Mouse (Mus musculus) CH12.LX (cell line): Measurements from ENCODE around the gene Lin7b. TPM values are rescaled to one million over a fixed set of nuclear protein-coding genes. Genes with fewer than 3 reads are reported as not detected.

Experiments
- DNase-seq: peaks from one replicate; pipeline ENCODE4 v3.0.0-alpha.2; 2013; ENCODE audit errors: extremely low read depth
- H3K27ac ChIP-seq: 2 replicates; pipeline ENCODE4 v1.5.1; 2012; ENCODE audit warnings: low read depth, mild to moderate bottlenecking, control low read depth, moderate library complexity; ENCODE audit not compliant: insufficient read depth
- H3K27me3 ChIP-seq: replicated peaks from 2 replicates; pipeline ENCODE3; 2012; ENCODE audit warnings: inconsistent platforms
- H3K36me3 ChIP-seq, 2 experiments: replicated peaks in 1 of 2; 2 replicates each; pipeline versions ENCODE3 to v1.6.1; 2012; ENCODE audit warnings: inconsistent platforms in 1 of 2, low read length in 1 of 2, mild to moderate bottlenecking in 1 of 2, mixed read lengths in 1 of 2, moderate library complexity in 1 of 2; ENCODE audit not compliant: control insufficient read depth in 1 of 2, insufficient read depth in 1 of 2
- H3K4me1 ChIP-seq, 2 experiments: 2 replicates each; pipeline ENCODE4 v1.6.1; 2012; ENCODE audit warnings: inconsistent platforms in 1 of 2, moderate library complexity in 1 of 2; ENCODE audit not compliant: insufficient read depth in 2 of 2, control insufficient read depth in 1 of 2
- H3K4me2 ChIP-seq: 2 replicates; pipeline ENCODE4 v1.6.1; 2012; ENCODE audit warnings: low read depth, mild to moderate bottlenecking, control low read depth; ENCODE audit not compliant: poor library complexity, insufficient read depth, severe bottlenecking
- H3K4me3 ChIP-seq, 3 experiments: fragments of 150-350 bp in 1 of 3; sonication (generic) in 1 of 3; replicated peaks in 1 of 3; 2 replicates each; pipeline versions ENCODE3 to v1.5.1; 2011 to 2012; ENCODE audit warnings: low read depth in 2 of 3, low read length in 2 of 3, mild to moderate bottlenecking in 2 of 3, moderate library complexity in 2 of 3, control low read depth in 1 of 3, improper control_type of control experiment in 1 of 3, inconsistent platforms in 1 of 3, mixed read lengths in 1 of 3; ENCODE audit not compliant: poor library complexity in 1 of 3
- H3K79me2 ChIP-seq: replicated peaks from 2 replicates; pipeline ENCODE4 v1.6.1; 2012; ENCODE audit warnings: mild to moderate bottlenecking, moderate library complexity; ENCODE audit not compliant: control insufficient read depth, poor library complexity, insufficient read depth, severe bottlenecking; ENCODE audit errors: extremely low read depth
- H3K9ac ChIP-seq: 2 replicates; pipeline ENCODE4 v1.6.1; 2012; ENCODE audit warnings: low read depth, mild to moderate bottlenecking, control low read depth, moderate library complexity; ENCODE audit not compliant: insufficient read depth
- H3K9me3 ChIP-seq: replicated peaks from 2 replicates; pipeline ENCODE3; 2012; ENCODE audit warnings: low read length, inconsistent platforms, mixed read lengths
- BHLHE40 ChIP-seq: IDR thresholded peaks from 2 replicates; pipeline ENCODE4 v1.6.1; 2011; ENCODE audit warnings: mild to moderate bottlenecking, low read depth, low read length, improper control_type of control experiment
- CHD1 ChIP-seq: IDR thresholded peaks from 2 replicates; pipeline ENCODE4 v1.6.1; 2012; ENCODE audit warnings: low read depth, low read length, improper control_type of control experiment, inconsistent platforms
- CHD2 ChIP-seq: IDR thresholded peaks from 2 replicates; pipeline ENCODE4 v1.6.1; 2011; ENCODE audit warnings: low read length, improper control_type of control experiment
- CTCF ChIP-seq, 2 experiments: IDR thresholded peaks in 1 of 2; conservative IDR thresholded peaks in 1 of 2; 2 replicates each; pipeline ENCODE4 v1.5.1; 2011 to 2012; ENCODE audit warnings: low read depth in 2 of 2, low read length in 2 of 2, improper control_type of control experiment in 1 of 2, inconsistent platforms in 1 of 2, mild to moderate bottlenecking in 1 of 2, moderate library complexity in 1 of 2
- E2F4 ChIP-seq: IDR thresholded peaks from 2 replicates; pipeline ENCODE4 v1.6.1; 2011; ENCODE audit warnings: low read depth, low read length, improper control_type of control experiment; ENCODE audit not compliant: insufficient replicate concordance
- ELF1 ChIP-seq: IDR thresholded peaks from 2 replicates; pipeline ENCODE4 v1.6.1; 2014; ENCODE audit warnings: low read depth, mild to moderate bottlenecking, inconsistent platforms, low read length, improper control_type of control experiment
- EP300 ChIP-seq: IDR thresholded peaks from 2 replicates; pipeline ENCODE4 v1.6.1; 2011; ENCODE audit warnings: low read length, improper control_type of control experiment
- ETS1 ChIP-seq: conservative IDR thresholded peaks from 2 replicates; pipeline ENCODE4 v1.6.1; 2012; ENCODE audit warnings: low read depth, mild to moderate bottlenecking, inconsistent platforms, low read length, improper control_type of control experiment, moderate library complexity
- GABPA ChIP-seq: IDR thresholded peaks from 2 replicates; pipeline ENCODE4 v1.6.1; 2012; ENCODE audit warnings: low read depth, low read length, improper control_type of control experiment, inconsistent platforms; ENCODE audit not compliant: insufficient replicate concordance
- HCFC1 ChIP-seq: IDR thresholded peaks from 2 replicates; pipeline ENCODE4 v1.6.1; 2012; ENCODE audit warnings: low read depth, mild to moderate bottlenecking, inconsistent platforms, low read length, improper control_type of control experiment
- IRF4 ChIP-seq: IDR thresholded peaks from 2 replicates; pipeline ENCODE4 v1.6.1; 2014; ENCODE audit warnings: low read depth, mild to moderate bottlenecking, inconsistent platforms, low read length, improper control_type of control experiment
- JUN ChIP-seq: IDR thresholded peaks from 2 replicates; pipeline ENCODE4 v1.6.1; 2011; ENCODE audit warnings: low read depth, mild to moderate bottlenecking, low read length, improper control_type of control experiment, moderate library complexity; ENCODE audit not compliant: insufficient read depth
- JUND ChIP-seq: conservative IDR thresholded peaks from 2 replicates; pipeline ENCODE4 v1.6.1; 2011; ENCODE audit warnings: low read depth, low read length, improper control_type of control experiment
- KAT2A ChIP-seq: IDR thresholded peaks from 2 replicates; pipeline ENCODE4 v1.6.1; 2012; ENCODE audit warnings: low read length, improper control_type of control experiment, inconsistent platforms; ENCODE audit not compliant: insufficient replicate concordance
- MAFK ChIP-seq: IDR thresholded peaks from 2 replicates; pipeline ENCODE4 v1.6.1; 2011; ENCODE audit warnings: low read length, improper control_type of control experiment; ENCODE audit not compliant: insufficient replicate concordance
- MAX ChIP-seq: IDR thresholded peaks from 2 replicates; pipeline ENCODE4 v1.6.1; 2011; ENCODE audit warnings: low read length, improper control_type of control experiment
- MAZ ChIP-seq: IDR thresholded peaks from 2 replicates; pipeline ENCODE4 v1.6.1; 2012; ENCODE audit warnings: low read depth, mild to moderate bottlenecking, inconsistent platforms, low read length, improper control_type of control experiment, moderate library complexity
- MEF2A ChIP-seq: IDR thresholded peaks from 2 replicates; pipeline ENCODE4 v1.6.1; 2014; ENCODE audit warnings: low read depth, mild to moderate bottlenecking, inconsistent platforms, low read length, improper control_type of control experiment, borderline replicate concordance
- MXI1 ChIP-seq: IDR thresholded peaks from 2 replicates; pipeline ENCODE4 v1.6.1; 2011; ENCODE audit warnings: mild to moderate bottlenecking, low read depth, low read length, improper control_type of control experiment
- MYC ChIP-seq: IDR thresholded peaks from 2 replicates; pipeline ENCODE4 v1.6.1; 2011; ENCODE audit warnings: low read depth, mild to moderate bottlenecking, improper control_type of control experiment, low read length
- NELFE ChIP-seq: IDR thresholded peaks from 2 replicates; pipeline ENCODE4 v1.6.1; 2011; ENCODE audit warnings: low read depth, low read length, improper control_type of control experiment
- NRF1 ChIP-seq: IDR thresholded peaks from 2 replicates; pipeline ENCODE4 v1.6.1; 2014; ENCODE audit warnings: low read depth, mild to moderate bottlenecking, inconsistent platforms, low read length, improper control_type of control experiment, moderate library complexity
- PAX5 ChIP-seq: IDR thresholded peaks from 2 replicates; pipeline ENCODE4 v1.6.1; 2012; ENCODE audit warnings: low read length, inconsistent platforms, mixed read lengths
- POLR2A ChIP-seq: IDR thresholded peaks from 2 replicates; pipeline ENCODE4 v1.6.1; 2011; ENCODE audit warnings: low read depth, mild to moderate bottlenecking, improper control_type of control experiment, low read length
- POLR2AphosphoS2 ChIP-seq: IDR thresholded peaks from 2 replicates; pipeline ENCODE4 v1.6.1; 2011; ENCODE audit warnings: low read depth, low read length, improper control_type of control experiment
- RAD21 ChIP-seq: IDR thresholded peaks from 2 replicates; pipeline ENCODE4 v1.6.1; 2011; ENCODE audit warnings: low read depth, mild to moderate bottlenecking, low read length, improper control_type of control experiment, moderate library complexity
- RCOR1 ChIP-seq: conservative IDR thresholded peaks from 2 replicates; pipeline ENCODE4 v1.6.1; 2012; ENCODE audit warnings: low read depth, mild to moderate bottlenecking, inconsistent platforms, low read length, improper control_type of control experiment
- SIN3A ChIP-seq: IDR thresholded peaks from 2 replicates; pipeline ENCODE4 v1.6.1; 2012; ENCODE audit warnings: low read length, improper control_type of control experiment, inconsistent platforms
- SMC3 ChIP-seq: IDR thresholded peaks from 2 replicates; pipeline ENCODE4 v1.6.1; 2011; ENCODE audit warnings: low read depth, low read length, improper control_type of control experiment
- TBP ChIP-seq: conservative IDR thresholded peaks from 2 replicates; pipeline ENCODE4 v1.6.1; 2011; ENCODE audit warnings: low read depth, low read length, improper control_type of control experiment
- TCF12 ChIP-seq: IDR thresholded peaks from 2 replicates; pipeline ENCODE4 v1.6.1; 2014; ENCODE audit warnings: low read depth, mild to moderate bottlenecking, inconsistent platforms, low read length, improper control_type of control experiment
- UBTF ChIP-seq: IDR thresholded peaks from 2 replicates; pipeline ENCODE4 v1.6.1; 2012; ENCODE audit warnings: low read depth, mild to moderate bottlenecking, inconsistent platforms, low read length, improper control_type of control experiment, moderate library complexity
- USF1 ChIP-seq: IDR thresholded peaks from 2 replicates; pipeline ENCODE4 v1.6.1; 2014; ENCODE audit warnings: low read depth, mild to moderate bottlenecking, inconsistent platforms, low read length, improper control_type of control experiment
- USF2 ChIP-seq: conservative IDR thresholded peaks from 2 replicates; pipeline ENCODE4 v1.6.1; 2011; ENCODE audit warnings: low read depth, low read length, improper control_type of control experiment
- ZC3H11A ChIP-seq: IDR thresholded peaks from 2 replicates; pipeline ENCODE4 v1.6.1; 2012; ENCODE audit warnings: low read depth, mild to moderate bottlenecking, inconsistent platforms, low read length, improper control_type of control experiment
- ZKSCAN1 ChIP-seq: IDR thresholded peaks from 2 replicates; pipeline ENCODE4 v1.6.1; 2012; ENCODE audit warnings: low read depth, inconsistent platforms, low read length, improper control_type of control experiment, borderline replicate concordance
- ZMIZ1 ChIP-seq: IDR thresholded peaks from 2 replicates; pipeline ENCODE4 v1.6.1; 2012; ENCODE audit warnings: low read depth, mild to moderate bottlenecking, inconsistent platforms, low read length, improper control_type of control experiment
- ZNF384 ChIP-seq: IDR thresholded peaks from 2 replicates; pipeline ENCODE4 v1.6.1; 2012; ENCODE audit warnings: low read depth, low read length, improper control_type of control experiment, inconsistent platforms
- dilution Hi-C: fragments of 300-500 bp; cut with MboI; formaldehyde crosslinking; loops from 2 replicates; pipeline ENCODE4 v1.14.3; 2020; ENCODE audit warnings: low sequenced_read_pairs; ENCODE audit not compliant: extremely low pct_unique_long_range_greater_than_20kb, extremely low pct_ligation_motif_present
- in situ Hi-C: fragments of 300-500 bp; cut with MboI; formaldehyde crosslinking; loops from 3 replicates; pipeline ENCODE4 v1.14.3; 2019; ENCODE audit warnings: low sequenced_read_pairs, low pct_ligation_motif_present, low pct_unique_long_range_greater_than_20kb, mixed read lengths
- polyA plus RNA-seq: library from polyadenylated mRNA; unstranded; fragments of >175 nt; gene quantifications from 2 replicates; pipeline ENCODE4 v1.2.1, GENCODE M21; 2012; ENCODE audit warnings: low read depth; ENCODE audit not compliant: insufficient read length
- total RNA-seq, 2 experiments: library from RNA; depleted of rRNA; stranded (reverse); fragments of 300-350 nt in 1 of 2; fragments of >200 nt in 1 of 2; gene quantifications; 2 replicates each; pipeline ENCODE4 v1.2.3; 2012 to 2014

Lin7b gene
- total and polyA plus RNA-seq, 3 experiments, result 3.8 to 10.4 (median 4.4) TPM

DNA sequence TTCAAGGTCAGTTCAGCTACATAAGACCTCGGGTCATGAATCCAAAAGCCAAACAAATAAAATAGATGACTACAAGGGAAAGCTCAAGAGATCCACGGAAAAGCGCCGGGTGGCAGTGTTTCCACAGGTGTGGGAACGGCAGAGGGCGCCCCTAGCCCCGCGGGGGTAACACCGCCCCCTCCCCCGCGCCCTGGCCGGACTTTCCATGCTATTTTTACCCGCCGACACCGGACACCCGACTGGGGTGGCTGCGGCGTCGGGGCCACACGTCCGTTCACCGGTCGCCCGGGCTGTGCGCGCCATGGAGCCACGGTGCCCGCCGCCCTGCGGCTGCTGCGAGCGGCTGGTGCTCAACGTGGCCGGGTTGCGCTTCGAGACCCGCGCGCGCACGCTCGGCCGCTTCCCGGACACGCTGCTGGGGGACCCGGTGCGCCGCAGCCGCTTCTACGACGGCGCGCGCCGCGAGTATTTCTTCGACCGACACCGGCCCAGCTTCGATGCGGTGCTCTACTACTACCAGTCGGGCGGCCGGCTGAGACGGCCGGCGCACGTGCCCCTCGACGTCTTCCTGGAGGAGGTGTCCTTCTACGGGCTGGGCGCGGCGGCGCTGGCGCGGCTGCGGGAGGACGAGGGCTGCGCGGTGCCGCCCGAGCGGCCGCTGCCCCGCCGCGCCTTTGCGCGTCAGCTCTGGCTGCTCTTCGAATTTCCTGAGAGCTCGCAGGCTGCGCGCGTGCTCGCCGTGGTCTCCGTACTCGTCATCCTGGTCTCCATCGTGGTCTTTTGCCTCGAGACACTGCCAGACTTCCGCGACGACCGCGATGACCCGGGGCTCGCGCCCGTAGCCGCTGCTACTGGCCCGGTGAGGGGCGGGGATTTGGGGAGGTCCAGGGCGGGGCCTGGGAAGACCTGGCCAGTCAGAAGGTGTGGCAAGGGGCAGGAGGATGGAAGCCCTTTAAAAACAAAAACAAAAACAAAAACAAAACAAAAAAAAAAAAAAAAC lies 36.1 kb upstream of the Lin7b start:
- H3K9me3 ChIP-seq, result peaks cover 12% of the 10 kb centered on the region
- TF ChIP-seq POLR2AphosphoS2 (no peak), HCFC1 (no peak), KAT2A (no peak), UBTF (no peak; the same call in 1 of the 2 replicates), USF1 (no peak), TCF12 (peak; percentile 35; the same call in 1 of the 2 replicates), NRF1 (no peak), RAD21 (no peak; the same call in 1 of the 2 replicates), SIN3A (no peak; the same call in 1 of the 2 replicates), IRF4 (no peak; the same call in 1 of the 2 replicates), CHD2 (no peak), RCOR1 (no peak), ELF1 (no peak), BHLHE40 (no peak), E2F4 (no peak), GABPA (no peak), EP300 (no peak), NELFE (no peak), CHD1 (no peak), JUN (no peak), JUND (no peak), USF2 (no peak), POLR2A (peak; percentile 8; the same call in 1 of the 2 replicates), MXI1 (peak; percentile 41), ZC3H11A (no peak), ZKSCAN1 (no peak), PAX5 (no peak), TBP (no peak), CTCF (conservative IDR thresholded peaks at IDR 0.05 in 1 of 2, IDR thresholded peaks at IDR 0.05 in 1 of 2; ENCODE audit: low read depth in 2 of 2, low read length in 2 of 2) (peak in 1 of 2 experiments; percentile 68; a peak in 2 of 4 replicates), ZNF384 (no peak), MEF2A (peak; percentile 91), MYC (no peak), MAZ (no peak), MAFK (no peak), ETS1 (no peak), ZMIZ1 (no peak), MAX (peak; percentile 39; the same call in 1 of the 2 replicates), SMC3 (peak; percentile 36)
- TF ChIP-seq, all 38 proteins: peak for 7
- Histone ChIP-seq H3K9ac (peak overlapping the region; percentile 48), H3K4me1 (peaks cover 0 to 14% of the 10 kb centered on the region in 2 experiments; a peak in 2 of 4 replicates), H3K36me3 (peaks cover 0 to 4% of the 10 kb centered on the region in 2 experiments), H3K4me3 (peak overlapping the region; percentile 46 to 68 (median 51)), H3K27me3 (peaks cover 63% of the 10 kb centered on the region), H3K79me2 (no peaks in the 10 kb centered on the region), H3K27ac (peak overlapping the region; percentile 47), H3K4me2 (peak overlapping the region; percentile 90)
- dilution Hi-C loops, result no loop called here
- in situ Hi-C loops, result no loop called here
- no peak for DNase-seq
